ENCODE assay signal across 9 mouse cellular contexts in genomic region chr13:16763746-16764145, GRCm38 (mm10).
DNase-seq lines count a peak whose midpoint lies in the region; ATAC-seq and TF ChIP-seq lines count a peak whose summit lies in the region.
"Had no signal": no experiment of that assay in that cellular context is flagged by ENCODE, and none has a peak within 500 bp of the region (broad histone marks: within the 10 kb centered on the region; RNA-seq: fewer than 3 reads in every experiment).

No protein-coding gene starts in this region.

- peak; percentile 65 for ATAC-seq in activated CD4-positive, CD25-positive, alpha-beta regulatory T cell, adult 4 months
- peak; percentile 48; the same call in 1 of the 2 replicates for ATAC-seq in forebrain, embryonic 13.5 days
- no peak for ATAC-seq in monocyte, adult 5-6 weeks (replicated peaks; ENCODE audit: insufficient number of reproducible peaks, low FRiP score, low TSS enrichment, poor library complexity, severe bottlenecking)

- H3K4me1 ChIP-seq in forebrain, embryonic 13.5 days, result peaks cover 17% of the 10 kb centered on the region

- peak; percentile 23 for TF ChIP-seq CTCF in C2C12 (IDR thresholded peaks at IDR 0.05; ENCODE audit: control insufficient read depth, insufficient read depth, insufficient read length)

- H3K79me3 ChIP-seq in C2C12 (ENCODE audit: low read depth), result no peaks in the 10 kb centered on the region

- H3K9ac ChIP-seq in forebrain, embryonic 13.5 days, result no peak overlapping the region
- H3K9ac ChIP-seq: embryonic facial prominence, embryonic 15.5 days had no signal

- no peaks in the 10 kb centered on the region for H3K9me3 ChIP-seq in forebrain, embryonic 13.5 days (replicated peaks)
- H3K9me3 ChIP-seq: embryonic facial prominence, embryonic 15.5 days had no signal

- H3ac ChIP-seq in C2C12 (ENCODE audit: control insufficient read depth, insufficient read length, low read depth), result no peak overlapping the region

- no peaks in the 10 kb centered on the region for H3K27me3 ChIP-seq in C2C12 (ENCODE audit: control insufficient read depth, insufficient read depth, insufficient read length)
- H3K27me3 ChIP-seq in forebrain, embryonic 13.5 days, result no peaks in the 10 kb centered on the region
- H3K27me3 ChIP-seq: embryonic facial prominence, embryonic 15.5 days had no signal

- intact Hi-C loops in heart, postnatal 14 days (cut with DNase I), result loop anchor here (2.0 to 10.0 kb wide), 2 partner anchors 261 to 751 kb away; no protein-coding TSS in a partner anchor

- H3K27ac ChIP-seq in forebrain, embryonic 13.5 days, result no peak overlapping the region
- H3K27ac ChIP-seq: embryonic facial prominence, embryonic 15.5 days had no signal

- H3K79me2 ChIP-seq in C2C12 (ENCODE audit: control insufficient read depth, insufficient read depth), result no peaks in the 10 kb centered on the region

- peak; percentile 9 to 48 for DNase-seq in heart, postnatal 14 days
- no peak for DNase-seq in heart, adult 9 months (ENCODE audit: low spot score in 2 of 2)
- DNase-seq in kidney, postnatal 36 days, result peak; percentile 39 to 70
- peak; percentile 45 for DNase-seq in mesoderm, embryonic 11.5 days (ENCODE audit: low read depth, low spot score)

- no peaks in the 10 kb centered on the region for H3K36me3 ChIP-seq in C2C12 (ENCODE audit: control insufficient read depth, insufficient read depth)
- no peaks in the 10 kb centered on the region for H3K36me3 ChIP-seq in forebrain, embryonic 13.5 days (ENCODE audit: poor library complexity, severe bottlenecking)
- H3K36me3 ChIP-seq: embryonic facial prominence, embryonic 15.5 days had no signal

- no peak overlapping the region for H3K4me3 ChIP-seq in C2C12 (ENCODE audit: insufficient read depth, poor library complexity, severe bottlenecking)
- H3K4me3 ChIP-seq in forebrain, embryonic 13.5 days, result no peak overlapping the region
- H3K4me3 ChIP-seq: embryonic facial prominence, embryonic 15.5 days had no signal

- WGBS in forebrain, embryonic 13.5 days, result 1% methylated on average over 2 of the region's 2 CpGs

- H3K4me2 ChIP-seq in forebrain, embryonic 13.5 days, result no peak overlapping the region
- H3K4me2 ChIP-seq: embryonic facial prominence, embryonic 15.5 days had no signal

TF ChIP-seq in C2C12, 6 proteins besides CTCF, POLR2A, EP300 and RAD21:
- TF ChIP-seq MYOD1 (IDR thresholded peaks at IDR 0.05; ENCODE audit: control insufficient read depth, insufficient read length, low read depth), result no peak
- no peak for TF ChIP-seq MAX (IDR thresholded peaks at IDR 0.05)
- no peak for TF ChIP-seq FOSL1 (IDR thresholded peaks at IDR 0.05; ENCODE audit: insufficient read depth, low read length, poor library complexity, severe bottlenecking)
- no peak for TF ChIP-seq USF1 (IDR thresholded peaks at IDR 0.05; ENCODE audit: low read depth)
- no peak for TF ChIP-seq MYOG (IDR thresholded peaks at IDR 0.05; ENCODE audit: control insufficient read depth, extremely low read depth, insufficient read length)
- TF ChIP-seq CEBPB (IDR thresholded peaks at IDR 0.05; ENCODE audit: low read depth), result no peak

Comparison
In these comparisons a context has a peak if more than half of its experiments do, and no peak if none do; other contexts are left out.
1. DNase-seq: peak in heart, postnatal 14 days (2 of 2), kidney, postnatal 36 days (2 of 2) and mesoderm, embryonic 11.5 days (single experiment); none in heart, adult 9 months (0 of 2).